Mouse (Mus musculus) cerebellum, adult 9-10 months (tissue): ENCODE results near the gene Sprr2a2.
"Not testable (repeated sequence)": the region's sequence is repeated elsewhere in the genome, so short reads cannot be mapped to it uniquely, and the experiment has no call there.

Source experiments
- DNase-seq: peaks from one replicate; pipeline ENCODE4 v3.0.0; 2022

Sprr2a2 gene

DNA sequence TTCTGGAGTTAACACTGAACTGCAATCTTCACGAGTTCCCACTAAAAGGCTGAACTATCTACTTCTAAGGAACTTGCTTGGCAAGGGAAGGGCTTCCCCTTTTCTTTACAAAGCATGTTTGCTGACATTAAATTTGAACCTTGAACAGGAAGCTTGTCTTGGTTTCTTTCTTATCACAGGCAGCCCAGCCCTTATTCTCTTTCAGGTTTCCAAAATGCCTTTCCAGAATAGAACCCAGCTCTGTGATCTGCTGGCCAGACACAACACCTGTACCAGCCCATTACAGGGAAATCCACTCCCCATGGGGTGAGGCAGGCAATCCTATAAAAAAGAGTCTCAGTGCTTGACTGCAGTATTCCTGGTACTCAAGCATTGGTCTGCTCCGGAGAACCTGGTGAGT, at the start of gene Sprr2a2, which contains the start of gene Sprr2a1:
Gene Sprr2a2 (plus strand): TSS at position 352 of the 400 bp plus-strand sequence.
Gene Sprr2a1 (plus strand): TSS at position 231 of the 400 bp plus-strand sequence.
- DNase-seq = not testable (repeated sequence)

DNA sequence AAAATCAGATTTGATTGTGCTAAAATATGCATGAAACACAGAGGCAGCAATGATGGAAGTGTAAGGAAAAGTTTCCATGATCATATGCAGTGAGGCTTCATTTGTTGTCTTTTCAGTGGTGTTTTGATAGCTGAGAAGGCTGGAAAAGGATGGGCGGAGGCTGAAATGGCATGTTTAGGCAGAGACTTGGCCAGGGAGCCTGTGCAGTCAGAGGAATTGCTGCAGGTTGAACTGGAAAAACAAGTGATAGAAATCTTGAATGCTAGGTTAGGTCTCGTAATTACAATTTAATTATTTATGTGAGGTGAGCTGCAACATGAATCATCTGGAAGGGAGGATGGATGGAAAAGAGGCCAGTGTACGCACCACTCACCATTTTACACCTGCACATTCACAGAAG, 45.9 kb upstream of the Sprr2a2 start:
- DNase-seq = no peak

DNA sequence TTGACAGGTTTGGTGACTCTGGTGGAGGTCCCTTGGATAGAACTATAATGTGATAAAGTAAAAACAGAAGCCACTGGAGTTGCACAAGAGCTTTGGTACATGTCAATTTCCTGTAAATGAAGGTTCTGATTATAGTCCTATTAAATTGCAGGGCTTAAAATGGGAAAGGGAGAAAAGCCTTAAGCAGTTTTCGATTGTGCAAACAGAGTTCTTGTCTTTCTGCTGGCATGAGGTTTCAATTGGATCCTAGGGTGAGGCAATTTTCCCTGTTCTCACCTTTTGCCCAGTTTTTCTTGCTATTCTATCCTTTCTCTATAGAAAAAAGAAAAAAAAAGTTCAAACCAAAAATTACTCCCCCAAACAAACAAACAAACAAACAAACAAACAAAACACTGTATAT, 38.8 kb upstream of the Sprr2a2 start:
- no peak for DNase-seq

DNA sequence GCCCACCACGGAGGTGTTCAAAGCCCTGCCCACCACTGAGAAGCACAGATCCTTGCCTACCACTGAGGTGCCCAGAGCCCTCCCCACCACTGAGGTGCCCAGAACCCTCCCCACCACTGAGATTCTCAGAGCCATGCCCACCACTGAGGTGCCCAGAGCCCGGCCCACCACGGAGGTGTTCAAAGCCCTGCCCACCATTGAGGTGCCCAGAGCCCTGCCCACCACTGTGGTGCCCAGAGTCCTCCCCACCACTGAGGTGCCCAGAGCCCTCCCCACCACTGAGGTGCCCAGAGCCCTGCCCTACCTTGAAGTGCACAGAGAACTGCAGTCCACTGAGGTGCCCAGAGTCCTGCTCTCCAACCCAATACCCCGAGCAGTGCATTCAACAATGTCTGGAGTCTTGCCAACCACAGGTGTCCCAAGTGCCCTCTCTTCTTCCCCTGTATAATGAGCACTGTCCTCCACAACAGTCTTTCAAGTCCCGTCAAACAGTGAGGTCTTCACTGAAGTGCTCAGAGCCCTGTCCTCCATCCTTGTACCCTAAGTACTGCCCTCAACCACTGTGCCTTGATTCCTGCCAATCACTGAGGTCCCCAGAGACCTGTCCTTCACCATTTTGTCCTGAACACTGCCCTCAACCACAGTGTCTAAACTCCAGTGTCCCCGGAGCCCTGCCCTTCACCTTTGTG, 20.1 kb upstream of the Sprr2a2 start:
- no peak for DNase-seq

DNA sequence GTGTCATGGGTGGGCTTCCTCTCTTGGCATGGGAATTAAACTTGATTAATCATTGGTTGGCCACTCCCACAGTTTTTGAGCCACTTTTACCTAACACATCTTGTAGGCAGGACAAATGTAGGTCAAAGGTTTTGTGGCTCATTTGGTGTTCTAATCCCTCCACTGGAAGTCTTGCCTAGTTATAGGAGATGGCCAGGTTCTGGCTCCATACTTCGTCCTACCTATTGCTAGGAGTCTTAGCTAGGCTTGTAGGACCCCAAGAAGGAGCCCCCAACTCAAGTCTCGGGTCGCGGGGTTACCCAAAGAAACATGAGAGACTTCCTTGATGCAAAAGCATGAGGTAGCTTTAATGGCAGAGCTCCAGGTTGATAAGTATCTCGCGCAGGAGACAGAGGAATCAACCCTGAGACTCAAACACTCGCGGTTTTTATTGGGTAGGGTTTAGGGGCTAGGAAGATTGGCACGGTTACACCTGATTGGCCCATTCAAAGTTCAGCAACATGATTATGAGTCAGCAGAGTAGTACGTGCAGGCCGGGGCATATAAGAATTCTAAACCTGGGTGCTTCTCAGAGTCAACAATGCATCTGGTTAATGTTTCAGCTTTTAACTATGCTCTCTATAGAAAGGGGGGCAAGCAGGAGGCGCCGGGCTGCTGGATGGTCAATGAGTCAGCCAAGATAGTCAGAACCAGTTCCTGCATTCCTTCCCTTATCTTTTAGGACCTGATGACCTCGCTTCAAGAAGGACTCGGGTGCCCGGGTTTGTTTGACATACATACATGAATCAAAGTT, 4.4 kb upstream of the Sprr2a2 start:
- DNase-seq = not testable (repeated sequence)

DNA sequence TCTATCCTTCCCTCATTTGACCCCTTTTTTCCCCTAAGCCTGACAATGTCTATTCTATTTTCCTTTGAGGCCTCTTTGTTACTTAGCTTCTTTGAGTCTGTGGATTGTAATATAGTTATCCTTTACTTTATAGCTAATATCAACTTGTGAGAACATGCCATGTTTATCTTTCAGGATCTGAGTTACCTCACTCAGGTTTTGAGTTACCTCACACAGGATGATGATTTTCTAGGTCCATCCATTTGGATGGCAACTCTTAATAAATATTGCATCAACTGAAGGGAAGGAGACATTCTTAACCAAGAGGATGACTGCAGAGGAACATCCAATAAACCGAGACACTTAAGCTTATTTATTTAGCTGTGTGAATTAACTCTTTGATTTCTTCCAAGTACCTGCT, 3.7 kb upstream of the Sprr2a2 start:
- not testable (repeated sequence) for DNase-seq

DNA sequence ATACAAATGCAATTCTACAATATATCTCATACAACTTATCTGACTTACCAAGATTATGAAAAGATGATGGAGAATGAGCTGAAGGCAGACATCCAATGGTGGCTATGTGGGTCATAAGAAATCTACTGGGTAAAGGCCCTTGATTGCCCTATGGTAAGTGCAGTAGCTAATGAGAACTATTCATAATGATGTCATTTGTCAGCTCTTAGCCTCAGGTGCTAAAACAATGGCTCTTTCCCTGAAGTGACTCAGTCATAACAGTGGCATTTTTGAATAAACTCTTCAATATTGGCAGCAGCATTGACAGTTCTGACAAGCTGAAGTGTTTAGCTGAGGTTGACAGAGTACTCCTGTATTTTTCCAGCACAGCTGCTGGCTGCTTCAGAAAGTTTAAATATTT, 2.1 kb upstream of the Sprr2a2 start:
- not testable (repeated sequence) for DNase-seq

DNA sequence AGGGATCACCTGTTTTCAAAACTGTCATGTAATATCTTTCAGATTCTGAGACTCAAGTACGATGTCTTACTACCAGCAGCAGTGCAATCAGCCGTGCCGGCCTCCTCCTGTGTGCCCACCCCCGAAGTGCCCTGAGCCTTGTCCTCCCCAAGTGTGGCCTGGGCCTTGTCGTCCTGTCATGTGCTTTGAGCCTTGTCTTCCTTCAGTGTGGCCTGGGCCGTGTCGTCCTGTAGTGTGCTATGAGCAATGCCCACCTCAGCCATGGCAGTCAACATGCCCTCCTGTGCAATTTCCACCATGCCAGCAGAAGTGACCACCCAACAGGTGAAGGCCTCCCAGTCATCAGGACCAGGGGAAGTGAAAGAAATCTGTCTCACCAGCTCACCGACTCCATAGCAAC, 3.3 kb downstream of the Sprr2a2 start:
- DNase-seq = not testable (repeated sequence)

DNA sequence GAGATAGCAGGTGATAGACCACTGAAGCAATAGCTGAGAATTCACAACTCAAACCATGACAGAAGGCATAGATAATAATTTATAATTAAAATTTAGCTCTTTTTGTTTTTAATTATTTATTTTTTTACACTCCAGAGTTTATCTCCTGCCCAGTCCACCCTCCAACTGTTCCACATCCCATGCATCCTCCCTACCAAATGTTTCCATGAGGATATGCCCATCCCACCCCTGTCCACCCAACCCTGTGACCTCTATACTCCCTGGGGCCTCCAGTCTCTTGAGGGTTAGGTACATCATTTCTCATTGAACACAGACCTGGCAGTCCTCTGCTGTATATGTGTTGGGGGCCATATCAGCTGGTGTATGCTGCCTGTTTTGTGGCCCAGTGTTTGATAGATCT, 8.0 kb downstream of the Sprr2a2 start:
- not testable (repeated sequence) for DNase-seq

DNA sequence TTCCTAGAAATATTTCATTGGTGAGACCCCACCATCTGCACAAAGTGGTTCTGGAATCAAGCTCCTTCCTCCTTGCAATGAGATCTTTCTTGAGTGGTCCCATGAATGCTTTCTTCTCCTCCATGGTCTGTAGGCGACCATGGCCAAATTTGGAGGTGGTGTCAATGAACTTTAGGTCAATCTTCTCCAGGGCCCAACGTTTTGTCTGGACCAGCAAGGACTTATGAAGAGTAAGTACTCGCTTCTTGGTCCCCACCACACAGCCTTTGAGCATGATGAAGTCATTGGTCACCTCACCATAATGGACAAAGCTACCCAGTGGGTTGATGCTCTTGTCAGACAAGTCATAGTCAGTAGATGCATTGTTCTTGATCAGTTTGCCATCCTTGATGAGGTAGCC, 11.7 kb downstream of the Sprr2a2 start:
- not testable (repeated sequence) for DNase-seq

DNA sequence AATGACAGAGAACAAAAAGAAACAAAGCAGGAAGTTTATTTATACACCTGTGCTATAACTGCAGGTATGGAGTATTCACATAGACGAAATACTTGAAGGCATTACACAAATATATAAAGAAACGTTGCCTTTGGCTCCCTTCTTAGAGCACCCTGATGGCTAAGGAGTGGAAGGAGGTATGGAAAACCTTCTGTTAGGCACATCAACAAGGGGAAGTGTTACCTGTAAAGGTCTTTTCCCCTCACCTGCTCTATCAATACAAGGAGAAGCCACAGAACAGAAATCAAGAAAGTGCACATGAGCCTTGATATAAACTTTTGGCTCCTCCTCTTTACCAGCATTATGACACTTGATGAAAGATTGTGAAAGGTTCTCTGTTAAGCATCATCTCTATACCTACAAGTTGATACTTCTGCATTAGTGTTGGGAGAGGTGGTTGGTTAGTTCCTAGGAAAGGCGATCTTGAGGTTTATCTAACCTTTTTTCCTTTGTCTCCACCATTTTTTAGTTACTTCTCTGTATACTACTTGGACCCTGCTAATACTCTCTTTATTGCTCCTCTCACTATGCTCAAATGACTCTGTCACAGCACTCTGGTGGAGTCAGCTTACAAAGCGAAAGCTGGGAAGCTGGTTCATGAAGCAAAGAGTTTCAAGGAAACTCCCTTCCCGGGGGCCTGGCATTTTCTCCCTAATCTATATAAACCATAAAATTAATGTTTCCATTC, 20.9 kb downstream of the Sprr2a2 start:
- not testable (repeated sequence) for DNase-seq

DNA sequence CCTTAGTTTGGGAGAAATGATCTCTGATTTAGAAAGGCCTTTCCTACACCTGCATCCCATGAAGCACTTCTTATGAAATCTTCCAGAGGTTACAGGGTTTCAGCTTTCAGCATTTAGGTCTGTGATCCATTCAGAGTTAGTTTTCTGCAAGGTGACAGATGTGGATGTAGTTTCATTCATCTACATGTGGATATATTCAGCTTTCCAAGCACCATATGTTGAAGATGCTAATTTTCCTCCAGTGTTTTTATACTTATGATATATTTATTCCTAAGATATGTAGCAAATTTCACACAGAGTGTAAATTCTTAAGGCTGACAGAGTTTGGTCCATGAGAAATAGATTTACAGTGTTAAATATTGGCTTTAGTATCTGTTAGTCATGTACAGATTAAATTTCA, 23.0 kb downstream of the Sprr2a2 start:
- DNase-seq = not testable (repeated sequence)

DNA sequence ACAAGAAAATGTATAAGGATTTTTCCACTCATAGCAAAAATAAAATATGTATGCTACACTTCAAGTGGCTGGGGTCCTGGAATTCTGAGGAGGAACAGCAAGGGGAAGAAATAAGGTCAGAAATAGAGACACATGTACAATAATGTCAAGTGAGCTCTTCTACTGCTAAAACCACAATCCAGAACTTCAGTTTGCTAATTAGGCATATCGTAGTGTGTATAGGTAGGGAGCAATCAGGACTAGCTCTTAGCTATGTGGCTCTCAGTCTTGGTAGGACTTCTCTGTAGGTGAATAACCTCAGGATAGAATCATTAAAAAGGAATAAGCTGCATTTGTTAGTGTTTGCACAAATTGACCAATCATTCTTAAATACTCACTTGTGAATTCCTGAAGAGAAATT, 23.5 kb downstream of the Sprr2a2 start:
- DNase-seq = not testable (repeated sequence)

DNA sequence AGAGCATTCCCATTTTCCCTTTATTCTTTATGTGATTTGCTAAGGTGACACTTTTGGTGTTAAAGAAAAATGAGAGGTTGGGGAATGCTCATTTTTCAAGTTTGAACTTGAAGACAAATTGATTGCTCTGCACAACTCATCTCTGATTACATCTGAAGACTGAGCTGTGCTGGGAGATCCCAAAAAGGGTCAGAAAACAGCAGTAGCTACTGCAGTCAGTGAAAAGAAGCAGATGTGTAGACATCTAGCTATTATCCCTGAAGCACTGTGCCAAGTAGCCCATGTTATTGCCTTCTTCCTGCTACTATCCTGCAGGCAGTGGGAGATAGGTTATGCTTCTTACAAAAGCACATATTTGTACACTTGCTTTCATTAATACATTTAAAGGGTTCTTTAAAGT, 29.1 kb downstream of the Sprr2a2 start:
- DNase-seq = not testable (repeated sequence)

DNA sequence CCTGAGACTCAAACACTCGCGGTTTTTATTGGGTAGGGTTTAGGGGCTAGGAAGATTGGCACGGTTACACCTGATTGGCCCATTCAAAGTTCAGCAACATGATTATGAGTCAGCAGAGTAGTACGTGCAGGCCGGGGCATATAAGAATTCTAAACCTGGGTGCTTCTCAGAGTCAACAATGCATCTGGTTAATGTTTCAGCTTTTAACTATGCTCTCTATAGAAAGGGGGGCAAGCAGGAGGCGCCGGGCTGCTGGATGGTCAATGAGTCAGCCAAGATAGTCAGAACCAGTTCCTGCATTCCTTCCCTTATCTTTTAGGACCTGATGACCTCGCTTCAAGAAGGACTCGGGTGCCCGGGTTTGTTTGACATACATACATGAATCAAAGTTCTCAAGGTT, 30.5 kb downstream of the Sprr2a2 start:
- DNase-seq = not testable (repeated sequence)

DNA sequence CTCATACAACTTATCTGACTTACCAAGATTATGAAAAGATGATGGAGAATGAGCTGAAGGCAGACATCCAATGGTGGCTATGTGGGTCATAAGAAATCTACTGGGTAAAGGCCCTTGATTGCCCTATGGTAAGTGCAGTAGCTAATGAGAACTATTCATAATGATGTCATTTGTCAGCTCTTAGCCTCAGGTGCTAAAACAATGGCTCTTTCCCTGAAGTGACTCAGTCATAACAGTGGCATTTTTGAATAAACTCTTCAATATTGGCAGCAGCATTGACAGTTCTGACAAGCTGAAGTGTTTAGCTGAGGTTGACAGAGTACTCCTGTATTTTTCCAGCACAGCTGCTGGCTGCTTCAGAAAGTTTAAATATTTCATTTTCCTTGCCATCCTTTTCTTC, 32.8 kb downstream of the Sprr2a2 start:
- not testable (repeated sequence) for DNase-seq

DNA sequence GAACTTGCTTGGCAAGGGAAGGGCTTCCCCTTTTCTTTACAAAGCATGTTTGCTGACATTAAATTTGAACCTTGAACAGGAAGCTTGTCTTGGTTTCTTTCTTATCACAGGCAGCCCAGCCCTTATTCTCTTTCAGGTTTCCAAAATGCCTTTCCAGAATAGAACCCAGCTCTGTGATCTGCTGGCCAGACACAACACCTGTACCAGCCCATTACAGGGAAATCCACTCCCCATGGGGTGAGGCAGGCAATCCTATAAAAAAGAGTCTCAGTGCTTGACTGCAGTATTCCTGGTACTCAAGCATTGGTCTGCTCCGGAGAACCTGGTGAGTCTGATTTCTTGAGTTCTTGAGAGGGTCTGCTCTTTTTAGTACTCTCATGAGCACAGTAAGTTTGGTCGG, 34.7 kb downstream of the Sprr2a2 start:
- DNase-seq = not testable (repeated sequence)

DNA sequence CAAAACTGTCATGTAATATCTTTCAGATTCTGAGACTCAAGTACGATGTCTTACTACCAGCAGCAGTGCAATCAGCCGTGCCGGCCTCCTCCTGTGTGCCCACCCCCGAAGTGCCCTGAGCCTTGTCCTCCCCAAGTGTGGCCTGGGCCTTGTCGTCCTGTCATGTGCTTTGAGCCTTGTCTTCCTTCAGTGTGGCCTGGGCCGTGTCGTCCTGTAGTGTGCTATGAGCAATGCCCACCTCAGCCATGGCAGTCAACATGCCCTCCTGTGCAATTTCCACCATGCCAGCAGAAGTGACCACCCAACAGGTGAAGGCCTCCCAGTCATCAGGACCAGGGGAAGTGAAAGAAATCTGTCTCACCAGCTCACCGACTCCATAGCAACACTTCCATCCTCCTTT, 38.1 kb downstream of the Sprr2a2 start:
- not testable (repeated sequence) for DNase-seq

DNA sequence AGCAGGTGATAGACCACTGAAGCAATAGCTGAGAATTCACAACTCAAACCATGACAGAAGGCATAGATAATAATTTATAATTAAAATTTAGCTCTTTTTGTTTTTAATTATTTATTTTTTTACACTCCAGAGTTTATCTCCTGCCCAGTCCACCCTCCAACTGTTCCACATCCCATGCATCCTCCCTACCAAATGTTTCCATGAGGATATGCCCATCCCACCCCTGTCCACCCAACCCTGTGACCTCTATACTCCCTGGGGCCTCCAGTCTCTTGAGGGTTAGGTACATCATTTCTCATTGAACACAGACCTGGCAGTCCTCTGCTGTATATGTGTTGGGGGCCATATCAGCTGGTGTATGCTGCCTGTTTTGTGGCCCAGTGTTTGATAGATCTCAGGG, 42.8 kb downstream of the Sprr2a2 start:
- not testable (repeated sequence) for DNase-seq

DNA sequence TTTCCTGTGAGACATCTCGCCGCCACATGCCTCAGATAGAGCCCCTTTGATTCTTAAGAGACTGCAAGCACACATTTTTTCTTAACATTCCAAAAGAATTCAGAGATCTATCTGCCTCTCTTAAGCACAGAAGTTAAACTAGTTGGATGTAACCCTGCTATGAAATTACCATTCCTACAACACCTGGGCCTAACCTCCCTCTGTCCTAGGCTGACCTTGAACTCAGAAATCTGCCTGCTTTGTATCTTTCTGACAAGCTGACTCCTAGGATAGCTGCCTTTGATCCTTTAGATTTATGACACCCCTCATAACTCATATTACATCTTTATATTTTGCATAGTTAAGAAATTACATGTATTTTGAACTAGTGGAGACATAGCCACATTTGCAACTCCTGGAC, 47.7 kb downstream of the Sprr2a2 start:
- DNase-seq = not testable (repeated sequence)

DNA sequence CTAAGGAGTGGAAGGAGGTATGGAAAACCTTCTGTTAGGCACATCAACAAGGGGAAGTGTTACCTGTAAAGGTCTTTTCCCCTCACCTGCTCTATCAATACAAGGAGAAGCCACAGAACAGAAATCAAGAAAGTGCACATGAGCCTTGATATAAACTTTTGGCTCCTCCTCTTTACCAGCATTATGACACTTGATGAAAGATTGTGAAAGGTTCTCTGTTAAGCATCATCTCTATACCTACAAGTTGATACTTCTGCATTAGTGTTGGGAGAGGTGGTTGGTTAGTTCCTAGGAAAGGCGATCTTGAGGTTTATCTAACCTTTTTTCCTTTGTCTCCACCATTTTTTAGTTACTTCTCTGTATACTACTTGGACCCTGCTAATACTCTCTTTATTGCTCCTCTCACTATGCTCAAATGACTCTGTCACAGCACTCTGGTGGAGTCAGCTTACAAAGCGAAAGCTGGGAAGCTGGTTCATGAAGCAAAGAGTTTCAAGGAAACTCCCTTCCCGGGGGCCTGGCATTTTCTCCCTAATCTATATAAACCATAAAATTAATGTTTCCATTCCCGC, 55.8 kb downstream of the Sprr2a2 start:
- not testable (repeated sequence) for DNase-seq

DNA sequence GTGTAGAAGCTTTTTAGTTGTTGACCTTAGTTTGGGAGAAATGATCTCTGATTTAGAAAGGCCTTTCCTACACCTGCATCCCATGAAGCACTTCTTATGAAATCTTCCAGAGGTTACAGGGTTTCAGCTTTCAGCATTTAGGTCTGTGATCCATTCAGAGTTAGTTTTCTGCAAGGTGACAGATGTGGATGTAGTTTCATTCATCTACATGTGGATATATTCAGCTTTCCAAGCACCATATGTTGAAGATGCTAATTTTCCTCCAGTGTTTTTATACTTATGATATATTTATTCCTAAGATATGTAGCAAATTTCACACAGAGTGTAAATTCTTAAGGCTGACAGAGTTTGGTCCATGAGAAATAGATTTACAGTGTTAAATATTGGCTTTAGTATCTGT, 57.8 kb downstream of the Sprr2a2 start:
- DNase-seq = not testable (repeated sequence)

DNA sequence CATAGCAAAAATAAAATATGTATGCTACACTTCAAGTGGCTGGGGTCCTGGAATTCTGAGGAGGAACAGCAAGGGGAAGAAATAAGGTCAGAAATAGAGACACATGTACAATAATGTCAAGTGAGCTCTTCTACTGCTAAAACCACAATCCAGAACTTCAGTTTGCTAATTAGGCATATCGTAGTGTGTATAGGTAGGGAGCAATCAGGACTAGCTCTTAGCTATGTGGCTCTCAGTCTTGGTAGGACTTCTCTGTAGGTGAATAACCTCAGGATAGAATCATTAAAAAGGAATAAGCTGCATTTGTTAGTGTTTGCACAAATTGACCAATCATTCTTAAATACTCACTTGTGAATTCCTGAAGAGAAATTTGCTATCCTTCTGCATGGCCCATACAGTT, 58.3 kb downstream of the Sprr2a2 start:
- DNase-seq = not testable (repeated sequence)
